Mouse (Mus musculus) mouse embryonic stem cell (cell line): ENCODE results near the gene Slc10a6.

ENCODE experiments used
- in situ Hi-C, 2 experiments: fragments of 300-500 bp; cut with MboI; formaldehyde crosslinking; loops; 1 replicate in 1 of 2; 3 replicates in 1 of 2; pipeline ENCODE4 v1.14.3; 2019 to 2020; ENCODE audit warnings: low sequenced_read_pairs in 2 of 2, low pct_unique_long_range_greater_than_20kb in 1 of 2, mixed read lengths in 1 of 2; ENCODE audit not compliant: unreplicated experiment in 1 of 2

Gene Slc10a6

GRCm38 (mm10) chr5:103628499-103628898 lies 704 bp downstream of the Slc10a6 start:
- in situ Hi-C loops: no loop called here

- in situ Hi-C loops: loop anchor here in 1 of 2 experiments (25.0 kb wide), 1 partner anchor 288 kb away; no protein-coding TSS in a partner anchor
Measured at GRCm38 (mm10) chr5:103624831-103625230, 4.4 kb downstream of the Slc10a6 start.

GRCm38 (mm10) chr5:103622321-103622720 lies 6.9 kb downstream of the Slc10a6 start:
- in situ Hi-C loops: loop anchor here in 1 of 2 experiments (25.0 kb wide), 1 partner anchor 285 kb away; no protein-coding TSS in a partner anchor

- in situ Hi-C loops: loop anchor here in 1 of 2 experiments (25.0 kb wide), 1 partner anchor 283 kb away; no protein-coding TSS in a partner anchor
Measured at GRCm38 (mm10) chr5:103620301-103620973, 8.8 kb downstream of the Slc10a6 start.

GRCm38 (mm10) chr5:103617191-103617590 lies 12.0 kb downstream of the Slc10a6 start:
- in situ Hi-C loops: loop anchor here in 1 of 2 experiments (25.0 kb wide), 1 partner anchor 280 kb away; no protein-coding TSS in a partner anchor

- in situ Hi-C loops: loop anchor here in 1 of 2 experiments (25.0 kb wide), 1 partner anchor 277 kb away; no protein-coding TSS in a partner anchor
Measured at GRCm38 (mm10) chr5:103614356-103614755, 14.8 kb downstream of the Slc10a6 start.

- in situ Hi-C loops: loop anchor here in 1 of 2 experiments (25.0 kb wide), 1 partner anchor 275 kb away; no protein-coding TSS in a partner anchor
Measured at GRCm38 (mm10) chr5:103612316-103612715, 16.9 kb downstream of the Slc10a6 start.

GRCm38 (mm10) chr5:103610856-103611472 lies 18.2 kb downstream of the Slc10a6 start:
- in situ Hi-C loops: loop anchor here in 1 of 2 experiments (25.0 kb wide), 1 partner anchor 274 kb away; no protein-coding TSS in a partner anchor

GRCm38 (mm10) chr5:103610148-103610547 lies 19.1 kb downstream of the Slc10a6 start:
- in situ Hi-C loops: loop anchor here in 1 of 2 experiments (25.0 kb wide), 1 partner anchor 273 kb away; no protein-coding TSS in a partner anchor

- in situ Hi-C loops: loop anchor here in 1 of 2 experiments (25.0 kb wide), 1 partner anchor 268 kb away; no protein-coding TSS in a partner anchor
Measured at GRCm38 (mm10) chr5:103605707-103606106, 23.5 kb downstream of the Slc10a6 start.

GRCm38 (mm10) chr5:103603115-103603893 lies 25.9 kb downstream of the Slc10a6 start:
- in situ Hi-C loops: loop anchor here in 1 of 2 experiments (25.0 kb wide), 1 partner anchor 266 kb away; no protein-coding TSS in a partner anchor

- in situ Hi-C loops: no loop called here
Measured at GRCm38 (mm10) chr5:103598881-103599280, 30.3 kb downstream of the Slc10a6 start.

- in situ Hi-C loops: no loop called here
Measured at GRCm38 (mm10) chr5:103598264-103598663, 30.9 kb downstream of the Slc10a6 start.

GRCm38 (mm10) chr5:103597604-103598003 lies 31.6 kb downstream of the Slc10a6 start:
- in situ Hi-C loops: no loop called here

GRCm38 (mm10) chr5:103596467-103597146 lies 32.6 kb downstream of the Slc10a6 start:
- in situ Hi-C loops: no loop called here

GRCm38 (mm10) chr5:103595394-103596226 lies 33.6 kb downstream of the Slc10a6 start:
- in situ Hi-C loops: no loop called here

GRCm38 (mm10) chr5:103593575-103593974 lies 35.6 kb downstream of the Slc10a6 start:
- in situ Hi-C loops: no loop called here
